Mouse (Mus musculus) forebrain, postnatal 0 days (tissue): ENCODE results near the gene Ankrd24. TPM values are rescaled to one million over a fixed set of nuclear protein-coding genes. Genes with fewer than 3 reads are reported as not detected.
A peak's percentile ranks its signal among the peaks of the same experiment; 100 is the strongest.

ENCODE experiments used
- ATAC-seq: fragments of 200-750 bp; cut with Nextera tagmentation; 2 replicates; pipeline ENCODE4 v1.8.0; 2017; ENCODE audit warnings: mild to moderate bottlenecking, moderate library complexity
- DNase-seq: peaks from one replicate; pipeline ENCODE4 v3.0.0-alpha.2; 2015
- H3K27ac ChIP-seq: fragments of 300-500 bp; sonication (generic); 2 replicates; pipeline ENCODE4 v1.5.1; 2014; ENCODE audit warnings: low read depth, mild to moderate bottlenecking, antibody characterized with exemption, low read length, moderate library complexity, mixed read lengths
- H3K27me3 ChIP-seq: fragments of 300-500 bp; sonication (generic); 2 replicates; pipeline ENCODE4 v1.6.1; 2014; ENCODE audit warnings: mild to moderate bottlenecking, low read length, mixed read lengths; ENCODE audit not compliant: insufficient read depth
- H3K36me3 ChIP-seq: fragments of 300-500 bp; sonication (generic); 2 replicates; pipeline ENCODE4 v1.6.1; 2014; ENCODE audit warnings: mild to moderate bottlenecking, moderate library complexity; ENCODE audit not compliant: insufficient read depth
- H3K4me1 ChIP-seq: fragments of 300-500 bp; sonication (generic); 2 replicates; pipeline ENCODE4 v1.6.1; 2014; ENCODE audit warnings: antibody characterized with exemption; ENCODE audit not compliant: insufficient read depth
- H3K4me2 ChIP-seq: fragments of 300-500 bp; sonication (generic); 2 replicates; pipeline ENCODE4 v1.6.1; 2014; ENCODE audit warnings: low read depth, mild to moderate bottlenecking, moderate library complexity
- H3K4me3 ChIP-seq: fragments of 300-500 bp; sonication (generic); 2 replicates; pipeline ENCODE4 v1.5.1; 2014; ENCODE audit warnings: low read depth, low read length, mixed read lengths
- H3K9ac ChIP-seq: fragments of 300-500 bp; sonication (generic); 2 replicates; pipeline ENCODE4 v1.6.1; 2014; ENCODE audit warnings: mild to moderate bottlenecking
- H3K9me3 ChIP-seq: fragments of 300-500 bp; sonication (generic); 2 replicates; pipeline ENCODE4 v1.6.1; 2016; ENCODE audit warnings: low read length
- CTCF ChIP-seq: sonication (generic); IDR thresholded peaks from 2 replicates; pipeline ENCODE4 v1.5.1; 2016; ENCODE audit warnings: antibody characterized with exemption, control low read depth, low read depth
- WGBS: fragments of 180-500 bp; shearing (Covaris S2); extraction: QIAGEN DNeasy Blood & Tissue Kit; methylation state at CpG from one replicate; pipeline ENCODE4 v1.1.7; 2014; 5-methylcytosine and 5-hydroxymethylcytosine counted together
- polyA plus RNA-seq: library from polyadenylated mRNA; unstranded; fragments of >200 nt; fragmentation: Nextera tagmentation; extraction: Ambion mirVana; gene quantifications from 2 replicates; pipeline ENCODE4 v1.2.1, GENCODE M21; 2015
- total RNA-seq: library from RNA; depleted of rRNA; stranded (reverse); fragments of >200 nt; gene quantifications from 2 replicates; pipeline ENCODE4 v1.2.3, GENCODE M21; 2014; rRNA removed

The Ankrd24 gene
- total RNA-seq = 45.9 and 63.6 TPM in 2 replicates
- 11.4 and 13.0 TPM in 2 replicates for polyA plus RNA-seq

GRCm38 (mm10) chr10:81628390-81628789 lies at the start of gene Ankrd24:
TSS of gene Ankrd24 (plus strand) at chr10:81628540.
- WGBS = 87% methylated on average over 16 of the region's 16 CpGs
- no peaks in the 10 kb centered on the region for H3K9me3 ChIP-seq
- H3K27ac ChIP-seq = peak within 1 kb of the TSS; percentile 86
- H3K9ac ChIP-seq = peak within 1 kb of the TSS; percentile 88
- no peak for TF ChIP-seq CTCF
- DNase-seq = no peak
- peaks cover 11% of the 10 kb centered on the region for H3K4me1 ChIP-seq
- H3K27me3 ChIP-seq = no peaks in the 10 kb centered on the region
- H3K4me3 ChIP-seq = peak within 1 kb of the TSS; percentile 90
- peaks cover 22% of the 10 kb centered on the region for H3K36me3 ChIP-seq
- no peak for ATAC-seq
- peak within 1 kb of the TSS; percentile 80 for H3K4me2 ChIP-seq

GRCm38 (mm10) chr10:81579967-81580366 lies 48.4 kb upstream of the Ankrd24 start:
- no peak overlapping the region for H3K9ac ChIP-seq
- H3K4me1 ChIP-seq = peaks cover 7% of the 10 kb centered on the region; the same call in 1 of the 2 replicates
- H3K9me3 ChIP-seq = no peaks in the 10 kb centered on the region
- 60% methylated on average over 3 of the region's 4 CpGs for WGBS
- DNase-seq (no peak), ATAC-seq (no peak)
- H3K36me3 ChIP-seq = 0 out of 2 replicates have a peak, but pooled peaks cover 5% of the 10 kb centered on the region
- H3K27ac ChIP-seq = no peak overlapping the region
- H3K4me3 ChIP-seq = no peak overlapping the region
- no peak for TF ChIP-seq CTCF
- H3K4me2 ChIP-seq = no peak overlapping the region
- peaks cover 8% of the 10 kb centered on the region for H3K27me3 ChIP-seq

- H3K36me3 ChIP-seq = 0 out of 2 replicates have a peak, but pooled peaks cover 5% of the 10 kb centered on the region
- H3K4me2 ChIP-seq = no peak overlapping the region
- H3K9ac ChIP-seq = no peak overlapping the region
- peak; percentile 38 for TF ChIP-seq CTCF
- peaks cover 8% of the 10 kb centered on the region for H3K27me3 ChIP-seq
- H3K4me1 ChIP-seq = peaks cover 5% of the 10 kb centered on the region; the same call in 1 of the 2 replicates
- ATAC-seq = peak; percentile 18; the same call in 1 of the 2 replicates
- H3K9me3 ChIP-seq = no peaks in the 10 kb centered on the region
- H3K27ac ChIP-seq = no peak overlapping the region
- DNase-seq = no peak
- WGBS = 60% methylated on average over 25 of the region's 25 CpGs
- no peak overlapping the region for H3K4me3 ChIP-seq
These were observed 47.8 kb upstream of the Ankrd24 start for GRCm38 (mm10) chr10:81580441-81581070.

GRCm38 (mm10) chr10:81583347-81583746 lies 45.0 kb upstream of the Ankrd24 start:
- Histone ChIP-seq H3K27me3 (no peaks in the 10 kb centered on the region), H3K4me2 (no peak overlapping the region), H3K9me3 (no peaks in the 10 kb centered on the region), H3K9ac (no peak overlapping the region), H3K36me3 (peaks cover 14% of the 10 kb centered on the region; the same call in 1 of the 2 replicates), H3K27ac (no peak overlapping the region), H3K4me1 (no peaks in the 10 kb centered on the region), H3K4me3 (no peak overlapping the region)
- WGBS = 52% methylated on average over 6 of the region's 6 CpGs
- DNase-seq (no peak), ATAC-seq (no peak)
- no peak for TF ChIP-seq CTCF

- Histone ChIP-seq H3K27me3 (peaks cover 9% of the 10 kb centered on the region), H3K27ac (no peak overlapping the region), H3K9me3 (no peaks in the 10 kb centered on the region), H3K4me3 (no peak overlapping the region), H3K9ac (no peak overlapping the region), H3K4me1 (no peaks in the 10 kb centered on the region), H3K36me3 (peaks cover 12% of the 10 kb centered on the region; the same call in 1 of the 2 replicates), H3K4me2 (no peak overlapping the region)
- 57% methylated on average over 7 of the region's 7 CpGs for WGBS
- ATAC-seq (no peak), DNase-seq (no peak)
- no peak for TF ChIP-seq CTCF
These were observed 39.6 kb upstream of the Ankrd24 start for GRCm38 (mm10) chr10:81588739-81589138.

- H3K9ac ChIP-seq = no peak overlapping the region
- no peak overlapping the region for H3K27ac ChIP-seq
- no peaks in the 10 kb centered on the region for H3K9me3 ChIP-seq
- WGBS = 63% methylated on average over 9 of the region's 9 CpGs
- H3K4me1 ChIP-seq = peaks cover 10% of the 10 kb centered on the region
- TF ChIP-seq CTCF = no peak
- H3K4me2 ChIP-seq = no peak overlapping the region
- H3K27me3 ChIP-seq = peaks cover 23% of the 10 kb centered on the region
- H3K36me3 ChIP-seq = peaks cover 12% of the 10 kb centered on the region; the same call in 1 of the 2 replicates
- H3K4me3 ChIP-seq = no peak overlapping the region
- no peak for DNase-seq
- no peak for ATAC-seq
These were observed 36.5 kb upstream of the Ankrd24 start for GRCm38 (mm10) chr10:81591846-81592245.

- WGBS = 78% methylated on average over 7 of the region's 7 CpGs
- DNase-seq = no peak
- Histone ChIP-seq H3K27me3 (peaks cover 23% of the 10 kb centered on the region), H3K27ac (no peak overlapping the region), H3K9me3 (no peaks in the 10 kb centered on the region), H3K36me3 (peaks cover 8% of the 10 kb centered on the region; the same call in 1 of the 2 replicates), H3K4me3 (no peak overlapping the region), H3K9ac (no peak overlapping the region), H3K4me2 (no peak overlapping the region), H3K4me1 (peaks cover 11% of the 10 kb centered on the region)
- ATAC-seq = no peak
- TF ChIP-seq CTCF = no peak
These were observed 35.7 kb upstream of the Ankrd24 start for GRCm38 (mm10) chr10:81592631-81593030.
